Mouse (Mus musculus) intestine, postnatal 0 days (tissue): ENCODE data around the gene Marco. TPM values are rescaled to one million over a fixed set of nuclear protein-coding genes. Genes with fewer than 3 reads are reported as not detected.

Experiments
- ATAC-seq: fragments of 200-750 bp; cut with Nextera tagmentation; 2 replicates; pipeline ENCODE4 v1.8.0; 2017; ENCODE audit warnings: mild to moderate bottlenecking, moderate TSS enrichment, moderate library complexity
- H3K27ac ChIP-seq: fragments of 300-500 bp; sonication (generic); 2 replicates; pipeline ENCODE4 v1.5.1; 2014; ENCODE audit warnings: mild to moderate bottlenecking, low read depth, low read length, moderate library complexity
- H3K27me3 ChIP-seq: fragments of 300-500 bp; sonication (generic); replicated peaks from 2 replicates; pipeline ENCODE4 v1.6.1; 2014; ENCODE audit warnings: low read length, mixed read lengths; ENCODE audit not compliant: control insufficient read depth, insufficient read depth
- H3K36me3 ChIP-seq: fragments of 300-500 bp; sonication (generic); 2 replicates; pipeline ENCODE4 v1.6.1; 2014; ENCODE audit warnings: mild to moderate bottlenecking, moderate library complexity; ENCODE audit not compliant: control insufficient read depth, insufficient read depth
- H3K4me1 ChIP-seq: fragments of 300-500 bp; sonication (generic); replicated peaks from 2 replicates; pipeline ENCODE4 v1.6.1; 2014; ENCODE audit warnings: antibody characterized with exemption, low read length, mixed read lengths; ENCODE audit not compliant: control insufficient read depth, insufficient read depth
- H3K4me2 ChIP-seq: fragments of 300-500 bp; sonication (generic); replicated peaks from 2 replicates; pipeline ENCODE4 v1.6.1; 2014; ENCODE audit warnings: low read depth, mild to moderate bottlenecking, moderate library complexity
- H3K4me3 ChIP-seq: fragments of 300-500 bp; sonication (generic); 2 replicates; pipeline ENCODE4 v1.5.1; 2014; ENCODE audit warnings: low read depth, low read length
- H3K9ac ChIP-seq: fragments of 300-500 bp; sonication (generic); 2 replicates; pipeline ENCODE4 v1.6.1; 2014; ENCODE audit warnings: mild to moderate bottlenecking, low read depth, low read length
- H3K9me3 ChIP-seq: fragments of 300-500 bp; sonication (generic); 2 replicates; pipeline ENCODE4 v1.6.1; 2016; ENCODE audit warnings: mixed run types; ENCODE audit not compliant: control insufficient read depth
- CTCF ChIP-seq: sonication (generic); IDR thresholded peaks from 2 replicates; pipeline ENCODE4 v1.5.1; 2016; ENCODE audit warnings: low read depth, mild to moderate bottlenecking, control low read depth, antibody characterized with exemption, moderate library complexity
- WGBS: fragments of 180-500 bp; shearing (Covaris S2); extraction: QIAGEN DNeasy Blood & Tissue Kit; methylation state at CpG from one replicate; pipeline ENCODE4 v1.1.7; 2014; 5-methylcytosine and 5-hydroxymethylcytosine counted together
- polyA plus RNA-seq: library from polyadenylated mRNA; unstranded; fragments of >200 nt; fragmentation: Nextera tagmentation; extraction: Ambion mirVana; gene quantifications from 2 replicates; pipeline ENCODE4 v1.2.1, GENCODE M21; 2015

Gene Marco
- polyA plus RNA-seq, 1 experiment from 2014 or later: 0.26 TPM

GRCm38 (mm10) chr1:120517618-120518017 is 12.8 kb upstream of the Marco start:
- WGBS: 60% methylated on average over 7 of the region's 7 CpGs
- no peaks in the 10 kb centered on the region for H3K27me3 ChIP-seq
- H3K4me2 ChIP-seq: no peak overlapping the region
- no peaks in the 10 kb centered on the region for H3K9me3 ChIP-seq
- no peak overlapping the region for H3K4me3 ChIP-seq
- no peak for ATAC-seq
- H3K9ac ChIP-seq: no peak overlapping the region
- H3K4me1 ChIP-seq: no peaks in the 10 kb centered on the region
- H3K36me3 ChIP-seq: no peaks in the 10 kb centered on the region
- no peak overlapping the region for H3K27ac ChIP-seq
- TF ChIP-seq CTCF: no peak

GRCm38 (mm10) chr1:120510311-120510710 is 5.5 kb upstream of the Marco start:
- TF ChIP-seq CTCF: no peak
- no peak for ATAC-seq
- Histone ChIP-seq H3K4me1 (no peaks in the 10 kb centered on the region), H3K27me3 (no peaks in the 10 kb centered on the region), H3K27ac (no peak overlapping the region), H3K9me3 (no peaks in the 10 kb centered on the region), H3K9ac (no peak overlapping the region), H3K4me2 (no peak overlapping the region), H3K36me3 (no peaks in the 10 kb centered on the region), H3K4me3 (no peak overlapping the region)
- WGBS: 47% methylated on average over 3 of the region's 3 CpGs

- H3K4me2 ChIP-seq: no peak overlapping the region
- no peaks in the 10 kb centered on the region for H3K27me3 ChIP-seq
- no peaks in the 10 kb centered on the region for H3K9me3 ChIP-seq
- no peak overlapping the region for H3K4me3 ChIP-seq
- no peak overlapping the region for H3K9ac ChIP-seq
- H3K4me1 ChIP-seq: no peaks in the 10 kb centered on the region
- no peak for ATAC-seq
- no peak for TF ChIP-seq CTCF
- WGBS: 90% methylated on average over 4 of the region's 4 CpGs
- no peak overlapping the region for H3K27ac ChIP-seq
- no peaks in the 10 kb centered on the region for H3K36me3 ChIP-seq
Measured at GRCm38 (mm10) chr1:120508976-120509375, 4.2 kb upstream of the Marco start.

GRCm38 (mm10) chr1:120504046-120504710 is 646 bp downstream of the Marco start:
- H3K27me3 ChIP-seq: no peaks in the 10 kb centered on the region
- no peak for TF ChIP-seq CTCF
- H3K36me3 ChIP-seq: no peaks in the 10 kb centered on the region
- 53% methylated on average over 6 of the region's 6 CpGs for WGBS
- no peak overlapping the region for H3K4me2 ChIP-seq
- no peak overlapping the region for H3K27ac ChIP-seq
- H3K4me1 ChIP-seq: no peaks in the 10 kb centered on the region
- H3K4me3 ChIP-seq: no peak overlapping the region
- no peaks in the 10 kb centered on the region for H3K9me3 ChIP-seq
- no peak for ATAC-seq
- H3K9ac ChIP-seq: no peak overlapping the region

- Histone ChIP-seq H3K4me1 (no peaks in the 10 kb centered on the region), H3K9ac (no peak overlapping the region), H3K27ac (no peak overlapping the region), H3K27me3 (no peaks in the 10 kb centered on the region), H3K9me3 (no peaks in the 10 kb centered on the region), H3K36me3 (no peaks in the 10 kb centered on the region), H3K4me2 (no peak overlapping the region), H3K4me3 (no peak overlapping the region)
- WGBS: 58% methylated on average over 4 of the region's 4 CpGs
- no peak for TF ChIP-seq CTCF
- no peak for ATAC-seq
Measured at GRCm38 (mm10) chr1:120501496-120501895, 3.3 kb downstream of the Marco start.

GRCm38 (mm10) chr1:120498036-120498435 is 6.8 kb downstream of the Marco start:
- no peak for ATAC-seq
- TF ChIP-seq CTCF: no peak
- Histone ChIP-seq H3K4me2 (no peak overlapping the region), H3K9ac (no peak overlapping the region), H3K27me3 (no peaks in the 10 kb centered on the region), H3K9me3 (no peaks in the 10 kb centered on the region), H3K36me3 (no peaks in the 10 kb centered on the region), H3K27ac (no peak overlapping the region), H3K4me1 (no peaks in the 10 kb centered on the region), H3K4me3 (no peak overlapping the region)
- 75% methylated on average over 4 of the region's 4 CpGs for WGBS

- no peak for TF ChIP-seq CTCF
- Histone ChIP-seq H3K27me3 (no peaks in the 10 kb centered on the region), H3K4me2 (no peak overlapping the region), H3K4me1 (no peaks in the 10 kb centered on the region), H3K9me3 (no peaks in the 10 kb centered on the region), H3K4me3 (no peak overlapping the region), H3K9ac (no peak overlapping the region), H3K27ac (no peak overlapping the region), H3K36me3 (no peaks in the 10 kb centered on the region)
- 11% methylated on average over 5 of the region's 5 CpGs for whole genome bisulfite sequencing
- no peak for ATAC-seq
Measured at GRCm38 (mm10) chr1:120480937-120481336, 23.9 kb downstream of the Marco start.
